Mouse (Mus musculus): ENCODE measurements around the gene Fbxo8. TPM values are rescaled to one million over a fixed set of nuclear protein-coding genes. Genes with fewer than 3 reads are reported as not detected.

Fbxo8 gene
- polyA plus RNA-seq, 2 experiments = 21.1 to 41.8 TPM

- no peaks in the 10 kb centered on the region for H3K9me3 ChIP-seq (ENCODE audit: control insufficient read depth, low read length)
- H3K9ac ChIP-seq (ENCODE audit: low read depth, low read length, severe bottlenecking) = no peak overlapping the region
- ATAC-seq (ENCODE audit: low FRiP score, low read depth) (no peak), DNase-seq (ENCODE audit: low spot score) (no peak)
- H3K4me2 ChIP-seq (replicated peaks; ENCODE audit: low read depth, low read length, severe bottlenecking) = no peak overlapping the region
- 95% methylated on average over 4 of the region's 4 CpGs for WGBS
- no peaks in the 10 kb centered on the region for H3K27me3 ChIP-seq (ENCODE audit: control insufficient read depth, insufficient read depth, low read length)
- H3K36me3 ChIP-seq (ENCODE audit: control insufficient read depth, insufficient read depth, low read length) = no peaks in the 10 kb centered on the region
- no peak for TF ChIP-seq POLR2A (IDR thresholded peaks at IDR 0.05; ENCODE audit: borderline replicate concordance, extremely low read depth, insufficient read depth, insufficient read length)
- H3K4me1 ChIP-seq (ENCODE audit: control insufficient read depth, insufficient read depth, low read length) = no peaks in the 10 kb centered on the region
- no peak overlapping the region for H3K27ac ChIP-seq (replicated peaks; ENCODE audit: low read depth, low read length)
- no peak overlapping the region for H3K4me3 ChIP-seq (replicated peaks; ENCODE audit: low read length)
Measured at GRCm38 (mm10) chr8:56580918-56581317, 30.0 kb downstream of the Fbxo8 start.

- Histone ChIP-seq H3K9ac (ENCODE audit: low read depth, low read length, severe bottlenecking) (no peak overlapping the region), H3K4me3 (replicated peaks; ENCODE audit: low read length) (no peak overlapping the region), H3K4me1 (ENCODE audit: control insufficient read depth, insufficient read depth, low read length) (no peaks in the 10 kb centered on the region), H3K27me3 (ENCODE audit: control insufficient read depth, insufficient read depth, low read length) (no peaks in the 10 kb centered on the region), H3K36me3 (ENCODE audit: control insufficient read depth, insufficient read depth, low read length) (no peaks in the 10 kb centered on the region), H3K27ac (replicated peaks; ENCODE audit: low read depth, low read length) (no peak overlapping the region), H3K9me3 (ENCODE audit: control insufficient read depth, low read length) (no peaks in the 10 kb centered on the region), H3K4me2 (replicated peaks; ENCODE audit: low read depth, low read length, severe bottlenecking) (no peak overlapping the region)
- DNase-seq (ENCODE audit: low spot score) (no peak), ATAC-seq (ENCODE audit: low FRiP score, low read depth) (no peak)
- TF ChIP-seq POLR2A (IDR thresholded peaks at IDR 0.05; ENCODE audit: borderline replicate concordance, extremely low read depth, insufficient read depth, insufficient read length) = no peak
Measured at GRCm38 (mm10) chr8:56582841-56583240, 32.0 kb downstream of the Fbxo8 start.

GRCm38 (mm10) chr8:56589004-56589403 lies 38.1 kb downstream of the Fbxo8 start:
- Histone ChIP-seq H3K9ac (ENCODE audit: low read depth, low read length, severe bottlenecking) (no peak overlapping the region), H3K4me2 (replicated peaks; ENCODE audit: low read depth, low read length, severe bottlenecking) (no peak overlapping the region), H3K36me3 (ENCODE audit: control insufficient read depth, insufficient read depth, low read length) (peaks cover 6% of the 10 kb centered on the region), H3K27me3 (ENCODE audit: control insufficient read depth, insufficient read depth, low read length) (no peaks in the 10 kb centered on the region), H3K9me3 (ENCODE audit: control insufficient read depth, low read length) (no peaks in the 10 kb centered on the region), H3K27ac (replicated peaks; ENCODE audit: low read depth, low read length) (no peak overlapping the region), H3K4me3 (replicated peaks; ENCODE audit: low read length) (no peak overlapping the region), H3K4me1 (ENCODE audit: control insufficient read depth, insufficient read depth, low read length) (no peaks in the 10 kb centered on the region)
- no peak for TF ChIP-seq POLR2A (IDR thresholded peaks at IDR 0.05; ENCODE audit: borderline replicate concordance, extremely low read depth, insufficient read depth, insufficient read length)
- DNase-seq (ENCODE audit: low spot score) = no peak
- 54% methylated on average over 2 of the region's 2 CpGs for WGBS
- no peak for ATAC-seq (ENCODE audit: low FRiP score, low read depth)

GRCm38 (mm10) chr8:56591084-56591483 lies 40.2 kb downstream of the Fbxo8 start:
- H3K4me2 ChIP-seq (replicated peaks; ENCODE audit: low read depth, low read length, severe bottlenecking) = no peak overlapping the region
- no peak for TF ChIP-seq POLR2A (IDR thresholded peaks at IDR 0.05; ENCODE audit: borderline replicate concordance, extremely low read depth, insufficient read depth, insufficient read length)
- DNase-seq (ENCODE audit: low spot score) (no peak), ATAC-seq (ENCODE audit: low FRiP score, low read depth) (no peak)
- no peak overlapping the region for H3K9ac ChIP-seq (ENCODE audit: low read depth, low read length, severe bottlenecking)
- H3K27ac ChIP-seq (replicated peaks; ENCODE audit: low read depth, low read length) = no peak overlapping the region
- no peaks in the 10 kb centered on the region for H3K27me3 ChIP-seq (ENCODE audit: control insufficient read depth, insufficient read depth, low read length)
- WGBS = 79% methylated on average over 1 of the region's 1 CpGs
- H3K36me3 ChIP-seq (ENCODE audit: control insufficient read depth, insufficient read depth, low read length) = peaks cover 6% of the 10 kb centered on the region
- no peaks in the 10 kb centered on the region for H3K9me3 ChIP-seq (ENCODE audit: control insufficient read depth, low read length)
- no peak overlapping the region for H3K4me3 ChIP-seq (replicated peaks; ENCODE audit: low read length)
- no peaks in the 10 kb centered on the region for H3K4me1 ChIP-seq (ENCODE audit: control insufficient read depth, insufficient read depth, low read length)

- WGBS = 98% methylated on average over 5 of the region's 5 CpGs
- Histone ChIP-seq H3K4me1 (ENCODE audit: control insufficient read depth, insufficient read depth, low read length) (no peaks in the 10 kb centered on the region), H3K4me2 (replicated peaks; ENCODE audit: low read depth, low read length, severe bottlenecking) (no peak overlapping the region), H3K9ac (ENCODE audit: low read depth, low read length, severe bottlenecking) (no peak overlapping the region), H3K9me3 (ENCODE audit: control insufficient read depth, low read length) (no peaks in the 10 kb centered on the region), H3K27me3 (ENCODE audit: control insufficient read depth, insufficient read depth, low read length) (no peaks in the 10 kb centered on the region), H3K4me3 (replicated peaks; ENCODE audit: low read length) (no peak overlapping the region), H3K27ac (replicated peaks; ENCODE audit: low read depth, low read length) (no peak overlapping the region), H3K36me3 (ENCODE audit: control insufficient read depth, insufficient read depth, low read length) (peaks cover 6% of the 10 kb centered on the region)
- ATAC-seq (ENCODE audit: low FRiP score, low read depth) (no peak), DNase-seq (ENCODE audit: low spot score) (no peak)
- TF ChIP-seq POLR2A (IDR thresholded peaks at IDR 0.05; ENCODE audit: borderline replicate concordance, extremely low read depth, insufficient read depth, insufficient read length) = no peak
Measured at GRCm38 (mm10) chr8:56591502-56591901, 40.6 kb downstream of the Fbxo8 start.

- 19% methylated on average over 3 of the region's 3 CpGs for WGBS
- Histone ChIP-seq H3K27me3 (ENCODE audit: control insufficient read depth, insufficient read depth, low read length) (no peaks in the 10 kb centered on the region), H3K36me3 (ENCODE audit: control insufficient read depth, insufficient read depth, low read length) (no peaks in the 10 kb centered on the region), H3K9me3 (ENCODE audit: control insufficient read depth, low read length) (no peaks in the 10 kb centered on the region), H3K4me3 (replicated peaks; ENCODE audit: low read length) (no peak overlapping the region), H3K27ac (replicated peaks; ENCODE audit: low read depth, low read length) (no peak overlapping the region), H3K4me1 (ENCODE audit: control insufficient read depth, insufficient read depth, low read length) (no peaks in the 10 kb centered on the region), H3K4me2 (replicated peaks; ENCODE audit: low read depth, low read length, severe bottlenecking) (no peak overlapping the region), H3K9ac (ENCODE audit: low read depth, low read length, severe bottlenecking) (no peak overlapping the region)
- TF ChIP-seq POLR2A (IDR thresholded peaks at IDR 0.05; ENCODE audit: borderline replicate concordance, extremely low read depth, insufficient read depth, insufficient read length) = no peak
- DNase-seq (ENCODE audit: low spot score) (no peak), ATAC-seq (ENCODE audit: low FRiP score, low read depth) (no peak)
Measured at GRCm38 (mm10) chr8:56606481-56606880, 55.6 kb downstream of the Fbxo8 start.

Data from limb, embryonic 14.5 days (tissue).